Mouse (Mus musculus) midbrain, embryonic 13.5 days (tissue): ENCODE data around the gene Ctnnd2. TPM values are rescaled to one million over a fixed set of nuclear protein-coding genes. Genes with fewer than 3 reads are reported as not detected.

Source experiments
- ATAC-seq: fragments of 200-750 bp; cut with Nextera tagmentation; 2 replicates; pipeline ENCODE4 v1.8.0; 2017; ENCODE audit warnings: mild to moderate bottlenecking, moderate TSS enrichment, moderate library complexity
- H3K27ac ChIP-seq: fragments of 300-500 bp; sonication (generic); 2 replicates; pipeline ENCODE4 v1.5.1; 2015; ENCODE audit warnings: inconsistent platforms, mild to moderate bottlenecking, moderate library complexity
- H3K27me3 ChIP-seq: fragments of 300-500 bp; sonication (generic); 2 replicates; pipeline ENCODE4 v1.6.1; 2015; ENCODE audit warnings: mild to moderate bottlenecking, inconsistent platforms
- H3K36me3 ChIP-seq: fragments of 300-500 bp; sonication (generic); 2 replicates; pipeline ENCODE4 v1.6.1; 2015; ENCODE audit warnings: mild to moderate bottlenecking, inconsistent platforms
- H3K4me1 ChIP-seq: fragments of 300-500 bp; sonication (generic); replicated peaks from 2 replicates; pipeline ENCODE4 v1.6.1; 2015; ENCODE audit warnings: inconsistent platforms
- H3K4me2 ChIP-seq: fragments of 300-500 bp; sonication (generic); replicated peaks from 2 replicates; pipeline ENCODE4 v1.6.1; 2015; ENCODE audit warnings: moderate library complexity, mild to moderate bottlenecking, inconsistent platforms
- H3K4me3 ChIP-seq: fragments of 300-500 bp; sonication (generic); replicated peaks from 2 replicates; pipeline ENCODE4 v1.5.1; 2015; ENCODE audit warnings: mild to moderate bottlenecking, inconsistent platforms
- H3K9ac ChIP-seq: fragments of 300-500 bp; sonication (generic); replicated peaks from 2 replicates; pipeline ENCODE4 v1.6.1; 2015; ENCODE audit warnings: mild to moderate bottlenecking, inconsistent platforms
- H3K9me3 ChIP-seq: fragments of 300-500 bp; sonication (generic); 2 replicates; pipeline ENCODE4 v1.6.1; 2016; ENCODE audit warnings: mild to moderate bottlenecking, inconsistent platforms
- WGBS: fragments of 180-500 bp; shearing (Covaris S2); methylation state at CpG from one replicate; pipeline ENCODE4 v1.1.7; 2015; 5-methylcytosine and 5-hydroxymethylcytosine counted together
- polyA plus RNA-seq: library from polyadenylated mRNA; unstranded; fragments of >200 nt; fragmentation: Nextera tagmentation; extraction: Ambion mirVana; gene quantifications from 2 replicates; pipeline ENCODE4 v1.2.1, GENCODE M21; 2015

The Ctnnd2 gene
- polyA plus RNA-seq, 1 experiment from 2014 or later: 54.2 TPM

DNA sequence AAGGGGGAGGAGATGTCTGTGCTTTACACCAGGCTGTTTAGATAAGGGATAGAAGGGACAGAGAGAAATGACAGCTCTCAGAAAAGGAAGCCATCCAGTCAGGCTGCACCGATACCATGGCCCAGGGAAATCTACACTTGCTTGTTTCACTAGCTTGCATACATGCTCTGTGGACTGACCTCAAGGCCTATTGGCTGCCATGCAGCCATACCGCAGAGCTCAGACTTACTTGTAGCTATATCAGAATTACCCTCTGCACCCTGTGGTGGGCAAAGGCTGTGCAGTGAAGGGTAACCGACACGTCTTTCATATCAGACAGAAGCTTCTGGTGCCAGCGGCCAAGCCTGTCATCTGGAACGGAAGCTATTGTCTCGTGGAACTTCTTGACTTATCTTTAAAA is 604.5 kb downstream of the Ctnnd2 start:
- Histone ChIP-seq H3K4me2 (no peak overlapping the region), H3K9me3 (no peaks in the 10 kb centered on the region), H3K36me3 (peaks cover 3% of the 10 kb centered on the region; the same call in 1 of the 2 replicates), H3K27me3 (no peaks in the 10 kb centered on the region), H3K4me1 (peaks cover 9% of the 10 kb centered on the region), H3K9ac (no peak overlapping the region), H3K4me3 (no peak overlapping the region), H3K27ac (no peak overlapping the region)
- WGBS: 63% methylated on average over 7 of the region's 7 CpGs
- 0 out of 2 replicates have a peak, but pooled peaks have one; percentile 35 for ATAC-seq

DNA sequence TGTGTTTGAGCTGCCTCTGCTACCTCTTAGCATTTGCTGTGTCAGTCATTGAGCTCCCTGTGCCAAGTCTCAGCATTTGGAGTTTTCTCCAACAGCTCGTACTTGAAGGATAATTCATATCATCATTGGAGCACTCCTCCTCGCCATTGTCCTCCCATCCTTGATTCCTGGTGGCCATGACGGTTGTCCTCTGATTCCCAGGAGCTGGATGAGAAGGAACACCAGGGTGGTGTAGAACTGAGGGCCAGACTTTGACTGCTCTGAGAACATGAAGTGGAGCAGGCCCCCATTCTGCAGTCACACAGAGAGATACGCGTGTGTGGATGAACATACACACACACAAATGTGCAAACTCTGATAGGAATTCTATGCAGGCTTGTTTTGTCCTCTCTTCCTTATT is 605.4 kb downstream of the Ctnnd2 start:
- Histone ChIP-seq H3K4me3 (no peak overlapping the region), H3K4me1 (peaks cover 9% of the 10 kb centered on the region), H3K9ac (no peak overlapping the region), H3K27ac (no peak overlapping the region), H3K9me3 (no peaks in the 10 kb centered on the region), H3K4me2 (no peak overlapping the region), H3K27me3 (no peaks in the 10 kb centered on the region), H3K36me3 (peaks cover 3% of the 10 kb centered on the region; the same call in 1 of the 2 replicates)
- ATAC-seq: no peak
- WGBS: 89% methylated on average over 5 of the region's 5 CpGs

GRCm38 (mm10) chr15:30779903-30780302 is 607.5 kb downstream of the Ctnnd2 start:
- H3K9ac ChIP-seq: no peak overlapping the region

GRCm38 (mm10) chr15:30780977-30781376 is 608.6 kb downstream of the Ctnnd2 start:
- H3K27me3 ChIP-seq: no peaks in the 10 kb centered on the region
- H3K27ac ChIP-seq: no peak overlapping the region
- no peak overlapping the region for H3K4me2 ChIP-seq
- no peak overlapping the region for H3K4me3 ChIP-seq
- peaks cover 9% of the 10 kb centered on the region for H3K4me1 ChIP-seq
- no peak overlapping the region for H3K9ac ChIP-seq
- peak; percentile 65 for ATAC-seq
- H3K36me3 ChIP-seq: peaks cover 3% of the 10 kb centered on the region; the same call in 1 of the 2 replicates
- no peaks in the 10 kb centered on the region for H3K9me3 ChIP-seq

More at GRCm38 (mm10) chr15:30779903-30780302, 607.5 kb downstream of the Ctnnd2 start:
- H3K4me1 ChIP-seq: peaks cover 9% of the 10 kb centered on the region
- H3K4me2 ChIP-seq: no peak overlapping the region
- no peak overlapping the region for H3K4me3 ChIP-seq
- H3K36me3 ChIP-seq: peaks cover 3% of the 10 kb centered on the region; the same call in 1 of the 2 replicates
- no peaks in the 10 kb centered on the region for H3K9me3 ChIP-seq
- no peaks in the 10 kb centered on the region for H3K27me3 ChIP-seq
- H3K27ac ChIP-seq: no peak overlapping the region
- no peak for ATAC-seq
- 91% methylated on average over 1 of the region's 1 CpGs for WGBS

- no peaks in the 10 kb centered on the region for H3K36me3 ChIP-seq
- no peak overlapping the region for H3K27ac ChIP-seq
- no peak overlapping the region for H3K4me2 ChIP-seq
- H3K4me1 ChIP-seq: peaks cover 8% of the 10 kb centered on the region
- H3K9ac ChIP-seq: no peak overlapping the region
- H3K27me3 ChIP-seq: no peaks in the 10 kb centered on the region
- no peak for ATAC-seq
- H3K9me3 ChIP-seq: no peaks in the 10 kb centered on the region
- no peak overlapping the region for H3K4me3 ChIP-seq
- 93% methylated on average over 5 of the region's 5 CpGs for WGBS
Measured at GRCm38 (mm10) chr15:30785706-30786320, 613.4 kb downstream of the Ctnnd2 start.

GRCm38 (mm10) chr15:30793260-30793659 is 620.9 kb downstream of the Ctnnd2 start:
- Histone ChIP-seq H3K4me1 (no peaks in the 10 kb centered on the region), H3K4me2 (no peak overlapping the region), H3K27me3 (no peaks in the 10 kb centered on the region), H3K9ac (no peak overlapping the region), H3K27ac (no peak overlapping the region), H3K4me3 (no peak overlapping the region), H3K9me3 (no peaks in the 10 kb centered on the region), H3K36me3 (no peaks in the 10 kb centered on the region)
- WGBS: 94% methylated on average over 3 of the region's 3 CpGs
- ATAC-seq: no peak

DNA sequence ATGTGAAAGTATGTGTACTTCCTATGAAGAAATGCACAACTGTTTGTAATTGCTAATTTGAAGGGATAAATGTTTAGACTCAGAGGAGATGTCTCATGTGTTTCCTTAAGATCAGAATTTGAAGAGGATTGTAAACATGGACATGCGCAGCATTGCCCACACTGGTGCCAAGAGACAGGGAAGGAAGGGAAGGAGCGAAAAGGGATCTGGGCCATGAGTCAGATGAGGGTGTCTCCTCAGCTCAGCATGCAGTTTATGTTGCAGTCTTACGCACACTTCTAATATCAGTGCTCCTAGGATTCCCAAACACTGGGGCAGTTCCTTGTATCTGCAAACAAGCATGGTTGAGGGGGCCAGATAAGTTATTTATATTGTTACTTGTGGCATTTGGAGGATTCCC is 623.3 kb downstream of the Ctnnd2 start:
- H3K4me3 ChIP-seq: no peak overlapping the region
- WGBS: 97% methylated on average over 3 of the region's 3 CpGs
- no peak overlapping the region for H3K27ac ChIP-seq

GRCm38 (mm10) chr15:30827424-30828263 is 655.3 kb downstream of the Ctnnd2 start:
- peak overlapping the region; percentile 49 for H3K27ac ChIP-seq
- no peak overlapping the region for H3K4me3 ChIP-seq
- no peak overlapping the region for H3K4me2 ChIP-seq
- 68% methylated on average over 17 of the region's 17 CpGs for WGBS
- ATAC-seq: peak; percentile 73
- H3K9me3 ChIP-seq: no peaks in the 10 kb centered on the region
- no peaks in the 10 kb centered on the region for H3K36me3 ChIP-seq
- no peak overlapping the region for H3K9ac ChIP-seq
- no peaks in the 10 kb centered on the region for H3K27me3 ChIP-seq
- H3K4me1 ChIP-seq: 0 out of 2 replicates have a peak, but pooled peaks cover 5% of the 10 kb centered on the region

More for the DNA sequence above, 623.3 kb downstream of the Ctnnd2 start:
- Histone ChIP-seq H3K36me3 (no peaks in the 10 kb centered on the region), H3K27me3 (no peaks in the 10 kb centered on the region), H3K4me1 (no peaks in the 10 kb centered on the region), H3K9ac (no peak overlapping the region), H3K4me2 (no peak overlapping the region), H3K9me3 (no peaks in the 10 kb centered on the region)
- no peak for ATAC-seq

GRCm38 (mm10) chr15:30857277-30858176 is 685.1 kb downstream of the Ctnnd2 start:
- Histone ChIP-seq H3K4me3 (no peak overlapping the region), H3K4me2 (no peak overlapping the region), H3K27me3 (no peaks in the 10 kb centered on the region), H3K27ac (0 out of 2 replicates have a peak overlapping the region, but pooled peaks have one; percentile 14), H3K9me3 (no peaks in the 10 kb centered on the region), H3K36me3 (no peaks in the 10 kb centered on the region), H3K9ac (no peak overlapping the region), H3K4me1 (0 out of 2 replicates have a peak, but pooled peaks cover 9% of the 10 kb centered on the region)
- 66% methylated on average over 17 of the region's 17 CpGs for WGBS
- ATAC-seq: peak; percentile 43; the same call in 1 of the 2 replicates

DNA sequence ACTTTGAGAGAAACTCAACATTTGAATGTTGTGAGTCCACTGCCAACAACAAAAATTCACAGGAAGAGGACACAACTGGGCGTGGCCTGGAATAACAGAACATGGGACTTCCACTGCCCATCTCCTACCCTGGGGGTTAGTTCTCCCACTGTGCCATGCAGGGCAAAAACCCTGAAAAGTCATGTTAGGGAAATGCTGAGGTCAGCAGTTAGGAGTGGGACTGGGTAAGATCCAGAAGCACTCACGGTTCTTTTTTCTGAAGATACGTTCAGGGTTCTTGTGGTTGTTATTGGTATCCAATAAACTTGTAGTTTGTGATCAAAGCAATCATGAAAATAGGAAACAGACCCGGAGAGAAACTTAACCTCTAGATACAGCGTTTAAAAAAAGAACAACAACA is 695.0 kb downstream of the Ctnnd2 start:
- no peaks in the 10 kb centered on the region for H3K36me3 ChIP-seq
- ATAC-seq: no peak
- 96% methylated on average over 5 of the region's 5 CpGs for WGBS
- no peaks in the 10 kb centered on the region for H3K27me3 ChIP-seq
- H3K4me2 ChIP-seq: no peak overlapping the region
- no peak overlapping the region for H3K9ac ChIP-seq
- no peaks in the 10 kb centered on the region for H3K4me1 ChIP-seq
- H3K27ac ChIP-seq: no peak overlapping the region
- H3K9me3 ChIP-seq: no peaks in the 10 kb centered on the region
- H3K4me3 ChIP-seq: no peak overlapping the region

DNA sequence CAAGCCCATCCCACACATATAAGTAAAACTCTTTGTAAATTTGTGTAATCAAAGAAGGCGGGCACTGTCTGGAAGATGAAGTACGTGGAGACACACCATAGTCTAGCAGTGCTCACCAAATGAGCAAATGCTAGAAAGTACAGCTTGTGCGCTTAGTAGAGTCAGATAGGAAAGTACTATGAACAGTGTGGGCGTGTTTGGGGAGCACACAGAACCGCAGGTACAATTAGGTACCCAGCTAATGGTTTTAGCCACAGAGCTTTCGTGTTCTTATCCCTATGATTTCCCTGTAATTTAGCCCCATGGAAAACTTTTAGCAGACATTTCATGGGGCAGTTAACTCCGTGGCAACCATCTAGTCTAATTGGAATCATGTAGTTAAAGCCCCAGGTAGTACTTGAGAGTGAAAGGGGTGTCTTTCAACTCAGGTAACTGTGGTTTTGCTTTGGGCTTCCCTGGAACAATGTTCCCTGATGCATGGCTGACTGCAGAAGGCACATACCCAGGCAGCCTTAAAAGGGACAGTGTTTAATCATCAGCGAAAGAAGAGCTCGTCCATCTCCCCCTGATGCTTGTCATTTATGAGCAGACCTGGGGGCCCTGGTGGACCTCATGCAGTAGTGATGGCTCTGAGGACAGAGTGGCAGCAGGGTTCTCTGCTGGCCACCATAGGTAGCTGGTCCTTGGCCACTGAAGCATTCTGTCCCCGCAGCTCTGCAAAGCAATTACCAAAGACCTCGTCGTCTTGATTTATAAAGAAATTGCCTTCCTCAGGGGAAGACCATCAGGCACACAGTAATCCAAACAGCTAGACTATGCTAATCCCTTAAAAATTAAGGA is 697.5 kb downstream of the Ctnnd2 start:
- Histone ChIP-seq H3K4me1 (no peaks in the 10 kb centered on the region), H3K27me3 (no peaks in the 10 kb centered on the region), H3K4me2 (no peak overlapping the region), H3K4me3 (no peak overlapping the region), H3K9me3 (no peaks in the 10 kb centered on the region), H3K9ac (no peak overlapping the region), H3K27ac (no peak overlapping the region), H3K36me3 (no peaks in the 10 kb centered on the region)
- no peak for ATAC-seq
- 84% methylated on average over 12 of the region's 12 CpGs for WGBS
